Mouse (Mus musculus) heart, embryonic 14.5 days (tissue): ENCODE measurements at regions not wholly inside any gene's neighbourhood (a gene's known extent, or its start where the extent isn't known, plus 50 kb on each side); places are given as distances from the start of the nearest gene placed in this dataset.

ENCODE experiments used
- ATAC-seq: fragments of 200-750 bp; cut with Nextera tagmentation; 2 replicates; pipeline ENCODE4 v1.8.0; 2017; ENCODE audit warnings: low read depth, moderate TSS enrichment; ENCODE audit not compliant: insufficient number of reproducible peaks, insufficient read depth, low FRiP score
- H3K27ac ChIP-seq, 2 experiments: fragments of 200-500 bp in 1 of 2; fragments of 300-500 bp in 1 of 2; sonication (generic) in 1 of 2; replicated peaks in 1 of 2; 2 replicates each; pipeline ENCODE4 v1.5.1; 2012 to 2014; ENCODE audit warnings: low read depth in 2 of 2, low read length in 2 of 2, control low read depth in 1 of 2, mild to moderate bottlenecking in 1 of 2, mixed read lengths in 1 of 2; ENCODE audit not compliant: control insufficient read depth in 1 of 2, insufficient read depth in 1 of 2
- H3K27me3 ChIP-seq: fragments of 300-500 bp; sonication (generic); 2 replicates; pipeline ENCODE4 v1.6.1; 2014; ENCODE audit warnings: mild to moderate bottlenecking, low read length, control low read depth; ENCODE audit not compliant: control insufficient read depth, insufficient read depth
- H3K36me3 ChIP-seq: fragments of 300-500 bp; sonication (generic); 2 replicates; pipeline ENCODE4 v1.6.1; 2014; ENCODE audit warnings: mild to moderate bottlenecking, control low read depth, low read length, mixed read lengths; ENCODE audit not compliant: control insufficient read depth, insufficient read depth
- H3K4me1 ChIP-seq, 2 experiments: fragments of 200-500 bp in 1 of 2; fragments of 300-500 bp in 1 of 2; sonication (generic) in 1 of 2; 2 replicates each; pipeline ENCODE4 v1.6.1; 2012 to 2014; ENCODE audit warnings: low read length in 2 of 2, control low read depth in 1 of 2, mixed read lengths in 1 of 2; ENCODE audit not compliant: control insufficient read depth in 2 of 2, insufficient read depth in 2 of 2
- H3K4me2 ChIP-seq: fragments of 300-500 bp; sonication (generic); 2 replicates; pipeline ENCODE4 v1.6.1; 2014; ENCODE audit warnings: mild to moderate bottlenecking, low read length
- H3K4me3 ChIP-seq, 2 experiments: fragments of 200-500 bp in 1 of 2; fragments of 300-500 bp in 1 of 2; sonication (generic) in 1 of 2; 2 replicates each; pipeline ENCODE4 v1.5.1; 2012 to 2014; ENCODE audit warnings: low read length in 2 of 2, mild to moderate bottlenecking in 2 of 2, control low read depth in 1 of 2, low read depth in 1 of 2, moderate library complexity in 1 of 2; ENCODE audit not compliant: control insufficient read depth in 1 of 2, insufficient read depth in 1 of 2
- H3K9ac ChIP-seq: fragments of 300-500 bp; sonication (generic); 2 replicates; pipeline ENCODE4 v1.6.1; 2014; ENCODE audit warnings: mild to moderate bottlenecking, low read length
- H3K9me3 ChIP-seq: fragments of 300-500 bp; sonication (generic); 2 replicates; pipeline ENCODE4 v1.6.1; 2016; ENCODE audit warnings: low read length, control low read depth; ENCODE audit not compliant: control insufficient read depth

GRCm38 (mm10) chr2:135606306-135606705 lies 52.5 kb upstream of the Plcb4 start:
- H3K27ac ChIP-seq, result no peak overlapping the region
- H3K9me3 ChIP-seq, result no peaks in the 10 kb centered on the region
- no peak overlapping the region for H3K4me2 ChIP-seq
- no peak for ATAC-seq
- H3K4me1 ChIP-seq, result peaks cover 0 to 6% of the 10 kb centered on the region in 2 experiments; a peak in 1 of 4 replicates
- no peaks in the 10 kb centered on the region for H3K36me3 ChIP-seq
- H3K9ac ChIP-seq, result no peak overlapping the region
- no peak overlapping the region for H3K4me3 ChIP-seq
- no peaks in the 10 kb centered on the region for H3K27me3 ChIP-seq
